Mouse (Mus musculus) left cerebral cortex, adult 8-10 months (tissue): ENCODE results near the gene Foxe3. TPM values are rescaled to one million over a fixed set of nuclear protein-coding genes. Genes with fewer than 3 reads are reported as not detected.

ENCODE experiments used
- DNase-seq, 2 experiments: peaks; one replicate each; pipeline ENCODE4 v3.0.0; 2022; ENCODE audit warnings: low spot score in 2 of 2
- total RNA-seq, 4 experiments: library from RNA; stranded (reverse); gene quantifications; 2 replicates each; pipeline ENCODE4 v1.2.4; 2022

Foxe3 gene
- total RNA-seq, 4 experiments from 2014 or later, result not detected

DNA sequence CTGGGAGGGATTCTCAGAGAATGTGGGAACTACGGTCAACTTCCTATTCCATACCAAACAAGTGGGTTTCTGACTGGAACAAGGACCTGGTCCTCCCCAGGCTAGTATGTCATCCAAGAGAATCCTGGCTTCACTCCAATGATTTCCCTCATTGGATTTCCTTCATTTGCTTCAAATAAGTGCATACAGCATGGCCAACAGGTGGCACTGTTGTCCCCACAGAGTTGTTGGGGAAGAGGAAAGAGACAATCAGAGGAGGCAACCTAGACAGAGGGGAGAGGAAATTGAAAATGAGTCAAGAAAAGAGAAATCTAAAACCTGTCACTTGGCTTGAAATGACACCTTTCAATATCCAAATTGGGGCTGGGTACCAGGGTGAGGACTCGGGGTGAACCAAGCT lies 8.7 kb downstream of the Foxe3 start:
- DNase-seq, result no peak

DNA sequence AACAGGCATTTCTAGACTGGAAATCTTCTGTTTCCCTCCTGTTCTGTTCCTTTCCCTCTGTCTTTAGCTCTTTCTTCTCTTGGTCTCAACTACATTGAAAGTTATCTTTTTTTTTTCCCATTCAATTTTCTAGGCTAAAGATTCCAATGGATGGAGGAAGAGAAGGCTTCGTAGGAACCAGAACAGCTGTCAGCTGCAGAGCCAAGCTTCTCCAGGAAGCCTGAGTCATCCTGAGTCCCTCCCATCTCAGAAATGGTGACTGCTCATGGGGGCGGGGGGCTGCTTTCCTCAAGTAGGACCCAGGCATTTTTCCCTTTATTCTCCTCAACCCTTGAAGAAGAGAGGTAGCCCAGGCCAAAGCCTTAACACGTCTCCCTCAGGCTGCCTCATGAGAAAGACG lies 9.8 kb downstream of the Foxe3 start:
- DNase-seq, result no peak

DNA sequence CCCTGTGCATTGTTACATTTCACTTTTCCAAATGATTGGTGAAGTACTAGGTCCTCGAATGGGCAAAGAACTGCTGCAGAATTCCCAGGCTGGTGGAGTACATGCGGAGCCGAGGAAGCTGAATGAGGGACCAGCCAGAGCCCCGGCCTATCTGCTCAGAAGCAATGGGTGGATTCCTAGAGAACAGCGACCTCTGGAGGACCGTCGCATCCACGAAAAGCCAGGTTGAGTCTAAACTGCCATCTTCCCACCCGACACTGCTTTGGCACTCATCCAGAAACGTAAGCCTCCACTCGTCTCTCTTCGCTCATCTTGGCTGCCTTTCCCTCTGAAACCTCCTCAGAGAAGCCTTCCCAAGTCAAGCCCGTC lies 12.2 kb downstream of the Foxe3 start:
- DNase-seq, result no peak

DNA sequence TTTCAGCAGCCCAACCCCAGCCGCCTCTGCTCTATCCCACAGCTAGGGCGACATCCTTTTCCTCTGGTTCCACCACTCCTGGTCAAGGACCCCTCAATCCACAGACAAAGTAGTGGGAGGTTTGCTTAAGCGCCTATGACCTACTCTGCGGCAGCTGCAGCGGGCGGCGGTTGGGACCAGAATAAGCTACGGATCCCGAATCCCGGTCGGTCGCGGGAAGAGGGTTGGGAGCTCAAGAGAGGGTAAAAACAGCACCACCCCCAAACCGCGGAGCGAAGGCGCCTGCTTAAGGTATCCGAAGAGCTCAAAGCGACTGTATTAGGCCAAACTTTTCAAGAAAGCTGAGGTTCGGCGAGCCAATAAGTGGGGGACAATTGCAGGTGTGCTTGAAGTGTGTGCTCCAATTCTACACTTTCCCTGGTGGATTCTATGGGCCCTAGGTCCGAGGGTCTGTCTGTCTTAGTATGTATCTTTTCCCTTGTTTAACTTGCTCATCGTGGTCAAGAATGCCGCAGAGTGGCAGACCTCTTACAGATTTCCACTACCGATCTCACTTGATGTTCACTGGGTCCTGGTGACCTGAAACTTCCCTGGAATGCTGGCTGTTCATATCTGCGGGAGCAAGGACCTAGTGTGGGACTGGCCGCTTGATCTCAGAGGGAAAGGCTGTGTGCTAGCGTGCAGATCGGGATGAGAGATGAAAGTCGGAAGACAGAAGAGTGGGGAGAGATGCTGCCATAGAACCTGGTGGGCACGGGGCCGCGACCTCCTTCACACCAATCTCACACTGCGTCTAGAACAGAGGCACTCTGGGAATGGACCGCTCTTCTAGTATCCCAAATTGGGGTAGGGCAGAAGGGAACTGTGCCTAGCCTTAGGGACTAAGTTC lies 12.9 kb downstream of the Foxe3 start:
- no peak for DNase-seq

DNA sequence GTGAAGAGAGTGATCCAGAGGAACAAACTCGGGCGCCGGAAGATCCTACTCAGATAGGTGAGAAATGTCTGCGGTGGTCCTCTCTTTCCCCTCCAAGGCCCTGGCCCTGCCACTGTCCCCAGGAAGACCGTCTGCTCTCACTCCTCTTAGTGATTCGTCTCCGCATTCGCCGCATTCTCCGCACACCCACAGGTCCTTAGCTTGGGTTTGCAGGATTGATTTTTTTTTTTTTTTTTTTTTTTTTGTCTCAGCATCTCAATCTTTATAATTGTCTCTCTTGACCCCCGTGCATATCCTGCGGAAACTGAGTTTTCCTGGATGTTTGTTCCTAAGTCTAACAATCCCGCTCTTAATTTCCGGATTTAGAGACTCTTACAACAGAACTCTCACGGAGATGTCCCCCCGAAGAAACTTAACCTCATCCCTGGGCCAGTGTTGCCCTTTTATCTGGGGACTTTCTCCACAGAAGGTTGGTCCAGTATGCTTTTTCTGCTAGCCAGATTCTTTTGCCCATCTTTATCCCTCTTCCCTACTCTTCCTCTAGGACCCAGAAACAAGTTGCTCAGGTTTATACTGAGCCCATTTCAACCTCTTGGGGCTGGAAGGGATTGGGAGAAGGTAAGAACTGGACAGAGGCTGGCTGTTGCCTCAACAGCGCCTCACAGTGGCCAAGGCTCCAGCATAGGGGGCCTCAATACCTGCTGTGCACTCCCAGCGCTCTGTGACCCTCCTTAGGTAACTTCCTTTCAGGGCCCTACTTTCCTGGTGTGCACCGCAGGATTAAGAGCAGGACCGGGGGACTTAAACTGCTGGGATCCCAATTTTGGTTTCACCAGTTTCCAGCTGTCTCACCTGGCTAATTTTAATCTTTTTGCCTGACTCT lies 16.0 kb downstream of the Foxe3 start:
- DNase-seq, result no peak

DNA sequence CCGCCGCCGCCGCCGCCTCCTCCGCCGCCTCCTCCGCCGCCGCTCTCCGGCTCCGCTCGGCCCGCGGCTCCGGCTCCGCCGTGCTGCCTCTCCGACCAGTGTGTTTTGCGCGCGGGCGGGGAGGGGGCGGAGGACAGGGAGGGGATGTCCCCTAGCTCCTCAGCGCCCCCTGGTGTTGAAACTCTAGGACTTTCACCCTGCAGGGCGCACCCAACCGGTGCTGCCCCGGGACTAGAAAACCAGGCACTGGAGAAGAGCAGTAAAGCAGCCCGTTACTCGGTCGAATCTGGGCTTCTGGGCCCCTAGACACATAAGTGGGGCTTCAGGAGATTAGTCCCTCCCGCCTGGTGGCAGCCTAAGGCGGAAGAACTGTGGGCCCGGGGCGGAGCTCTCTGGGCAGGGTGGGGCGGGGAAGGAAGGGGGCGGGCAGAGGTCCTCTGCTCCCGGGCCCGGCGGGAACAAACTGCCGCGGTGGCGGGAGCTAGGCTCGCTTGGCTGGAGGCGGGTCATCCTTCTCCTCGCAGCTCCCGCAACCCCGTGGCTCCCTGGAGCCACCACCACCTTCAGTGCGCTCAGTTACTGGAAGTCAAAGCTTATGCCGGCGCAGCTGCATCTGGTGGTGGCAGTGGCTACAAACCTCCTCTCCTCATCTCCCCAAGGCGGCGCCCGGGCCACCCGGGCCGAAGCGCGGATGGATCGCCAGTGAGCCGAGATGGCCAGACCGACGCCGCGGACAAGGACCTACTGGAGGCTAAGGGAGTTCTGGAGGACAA lies 16.8 kb downstream of the Foxe3 start, which contains the start of gene Foxd2:
Foxd2 (minus strand) TSS at position 45 of the 773 bp plus-strand sequence.
- no peak for DNase-seq

DNA sequence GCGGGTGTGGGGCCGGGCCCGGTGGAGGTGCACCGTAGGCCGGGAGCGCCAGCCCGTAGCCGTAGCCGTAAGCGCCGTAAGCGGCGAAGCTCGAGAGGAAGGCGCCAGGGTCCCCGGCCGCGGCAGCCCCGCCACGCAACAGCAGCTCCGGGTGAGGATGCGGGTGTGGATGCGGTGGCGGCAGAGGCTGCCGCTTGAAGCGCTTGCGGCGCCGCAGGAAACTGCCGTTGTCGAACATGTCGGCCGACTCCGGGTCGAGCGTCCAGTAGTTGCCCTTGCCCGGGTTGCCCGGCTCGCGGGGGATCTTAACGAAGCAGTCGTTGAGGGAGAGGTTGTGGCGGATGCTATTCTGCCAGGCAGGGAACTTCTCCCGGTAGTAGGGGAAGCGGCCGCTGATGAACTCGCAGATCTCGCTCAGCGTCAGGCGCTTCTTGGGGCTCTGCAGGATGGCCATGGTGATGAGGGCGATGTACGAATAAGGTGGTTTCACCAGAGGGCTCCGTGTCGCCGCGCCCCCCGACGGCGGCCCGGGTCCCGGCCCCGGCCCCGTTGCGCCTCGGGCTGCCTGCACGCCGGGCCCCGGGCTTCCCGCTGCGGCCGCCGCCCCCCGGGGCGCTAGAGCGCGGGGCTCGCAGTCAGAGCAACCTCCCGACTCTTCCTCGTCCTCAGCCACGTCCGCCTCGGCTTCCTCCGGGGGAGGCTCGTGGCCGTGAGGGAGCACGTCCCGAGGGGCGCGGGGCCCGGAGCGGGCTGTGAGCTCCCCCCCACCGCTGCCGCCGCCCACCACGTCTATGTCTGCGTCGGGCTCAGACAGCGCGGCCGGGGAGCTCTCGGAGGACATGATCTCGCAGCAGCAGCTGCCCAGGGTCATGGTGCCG lies 17.6 kb downstream of the Foxe3 start:
- no peak for DNase-seq

DNA sequence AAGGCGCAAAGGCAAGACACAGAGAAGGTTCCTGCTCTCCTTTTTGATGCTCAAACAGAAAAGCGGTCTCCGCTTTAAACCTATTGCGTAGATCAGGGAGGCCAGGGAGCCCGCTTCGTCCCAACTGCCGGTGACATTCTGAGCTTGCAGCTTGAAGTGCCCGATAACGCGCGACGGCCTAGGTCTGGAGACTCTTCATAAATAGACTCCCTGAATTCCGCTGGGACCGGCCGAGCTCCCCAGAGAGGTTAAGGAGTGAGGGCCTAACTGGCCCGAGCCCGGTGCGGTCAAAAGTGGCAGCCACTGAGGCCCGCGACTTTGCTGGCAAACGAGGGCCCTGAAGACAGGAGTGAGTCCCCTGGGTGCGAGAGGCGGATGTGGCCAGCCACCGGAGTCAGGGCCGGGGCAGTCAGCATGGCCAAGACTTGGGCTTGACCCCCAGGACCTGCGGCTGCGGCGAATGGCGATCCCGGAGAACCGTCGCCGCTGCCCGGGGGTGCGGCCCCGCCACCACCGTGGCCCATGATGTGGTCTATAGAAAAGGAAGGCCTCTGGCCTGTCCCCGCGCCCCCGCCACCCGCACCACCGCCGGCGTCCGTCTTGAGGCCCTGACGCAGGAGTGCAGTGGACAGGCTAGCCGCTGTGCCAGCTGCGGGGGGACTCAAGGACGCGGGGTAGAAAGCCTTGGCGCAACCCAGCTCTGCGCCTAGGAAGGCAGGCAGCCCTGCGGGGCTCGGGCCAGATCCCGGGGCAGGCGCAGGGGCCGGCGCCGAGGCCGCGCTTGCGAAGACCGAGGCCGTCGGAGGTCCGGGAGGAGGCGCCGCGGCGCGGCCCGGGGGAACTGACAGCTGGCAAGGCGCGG lies 18.5 kb downstream of the Foxe3 start:
- no peak for DNase-seq

DNA sequence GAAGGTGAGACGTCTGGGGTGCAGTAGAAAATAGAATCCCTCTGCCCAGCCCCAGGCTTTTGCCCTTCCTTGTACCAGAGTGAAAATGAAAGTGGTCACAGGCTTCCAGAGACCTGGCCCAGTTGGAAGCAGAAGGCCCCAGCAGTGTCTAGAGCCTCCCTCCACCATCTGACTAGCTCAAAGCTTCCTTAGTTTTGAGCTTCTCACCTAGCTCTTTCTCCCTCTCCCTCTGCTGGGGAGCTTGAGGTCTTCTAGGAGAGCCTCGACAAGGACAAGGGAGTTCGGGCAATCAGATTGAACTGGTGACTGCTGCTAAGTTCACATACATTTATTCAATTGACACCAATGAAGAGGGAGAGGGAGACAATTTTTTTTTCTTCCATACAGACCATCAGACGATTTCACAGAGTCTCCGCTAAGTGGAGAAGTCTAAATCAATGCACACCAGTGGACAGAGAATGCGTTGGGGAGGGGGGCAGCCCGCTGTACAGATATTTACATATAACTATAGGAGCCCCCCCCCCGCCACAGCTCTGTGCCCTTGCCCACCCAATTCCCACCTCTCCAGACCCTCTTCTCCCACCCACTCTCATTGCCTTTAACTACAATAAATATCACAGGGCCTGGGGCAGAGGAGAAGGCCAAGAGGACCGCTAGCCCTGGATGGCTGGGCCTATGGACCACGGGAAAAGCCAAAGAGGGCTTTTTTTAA lies 19.7 kb downstream of the Foxe3 start:
- DNase-seq, result no peak

DNA sequence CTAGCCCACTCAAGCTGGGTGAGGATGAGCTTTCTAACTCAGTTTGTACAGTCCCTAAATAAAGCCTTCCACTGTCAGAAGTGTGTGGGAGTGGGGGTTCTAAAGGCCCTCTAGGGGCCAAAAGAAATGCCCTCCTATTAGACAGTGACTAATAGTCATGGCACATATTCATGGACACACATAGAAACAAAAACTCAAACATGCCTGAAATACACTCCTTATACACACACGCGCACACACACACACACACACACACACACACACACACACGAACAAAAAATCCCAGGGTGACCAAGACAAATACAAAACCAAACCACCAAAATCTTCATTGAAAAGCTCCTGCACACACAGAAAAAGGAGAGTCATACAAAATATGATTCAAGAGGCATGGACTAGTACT lies 20.3 kb downstream of the Foxe3 start:
- DNase-seq, result no peak

DNA sequence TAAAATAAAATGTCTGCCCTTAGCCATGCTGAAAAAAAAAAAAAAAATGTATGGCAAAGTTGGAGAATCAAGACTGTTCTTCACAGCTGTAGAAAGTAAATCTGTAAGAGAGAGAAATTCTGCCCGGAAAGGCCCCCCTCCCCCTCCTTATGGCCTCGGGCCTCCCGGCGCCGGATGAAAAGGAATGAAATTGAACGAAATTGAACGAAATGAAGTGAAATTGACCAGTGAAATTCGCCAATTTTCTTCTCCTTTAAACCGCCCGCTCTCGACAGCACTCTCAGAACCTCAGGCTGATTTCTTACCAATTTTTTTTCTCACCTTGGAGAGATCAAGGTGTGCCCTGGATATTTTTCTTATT lies 22.4 kb downstream of the Foxe3 start:
- no peak for DNase-seq

DNA sequence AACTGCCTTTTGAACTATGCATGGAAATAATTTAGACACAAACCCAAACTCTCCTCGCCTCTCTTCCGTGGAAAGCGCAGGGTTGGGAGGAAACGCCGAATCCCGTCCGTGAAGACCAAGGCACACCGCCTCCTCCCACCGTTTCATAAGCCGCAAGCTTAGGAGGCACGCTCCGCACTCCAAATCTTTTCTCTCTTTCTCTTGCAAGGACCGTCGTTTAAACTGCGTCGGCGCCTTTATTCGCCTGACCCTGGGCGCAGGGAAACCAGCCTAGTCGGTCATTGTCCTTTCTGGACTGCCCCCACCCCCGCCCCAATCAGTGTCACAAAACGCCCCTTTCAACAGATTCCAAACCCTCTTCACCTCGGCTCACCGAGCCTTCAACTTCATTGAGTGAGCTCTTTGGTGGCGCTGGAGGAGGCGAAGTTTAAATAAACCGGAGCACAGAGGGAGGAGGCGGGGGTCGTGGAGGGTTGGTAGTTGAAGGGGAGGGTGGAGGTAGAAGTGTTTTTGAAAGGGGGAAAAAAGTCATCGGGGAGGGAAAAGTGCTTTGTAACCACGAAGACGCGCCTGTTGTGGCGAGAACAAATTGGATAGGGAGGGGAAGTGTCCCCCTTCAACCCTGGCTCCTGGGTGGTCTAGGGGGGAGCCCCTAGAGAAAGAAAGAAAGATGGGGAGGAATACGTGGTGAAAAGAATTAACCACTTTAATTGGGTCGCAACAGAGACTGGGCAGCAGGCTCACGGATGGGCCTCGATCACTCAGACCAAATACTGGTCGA lies 23.0 kb downstream of the Foxe3 start:
- no peak for DNase-seq

DNA sequence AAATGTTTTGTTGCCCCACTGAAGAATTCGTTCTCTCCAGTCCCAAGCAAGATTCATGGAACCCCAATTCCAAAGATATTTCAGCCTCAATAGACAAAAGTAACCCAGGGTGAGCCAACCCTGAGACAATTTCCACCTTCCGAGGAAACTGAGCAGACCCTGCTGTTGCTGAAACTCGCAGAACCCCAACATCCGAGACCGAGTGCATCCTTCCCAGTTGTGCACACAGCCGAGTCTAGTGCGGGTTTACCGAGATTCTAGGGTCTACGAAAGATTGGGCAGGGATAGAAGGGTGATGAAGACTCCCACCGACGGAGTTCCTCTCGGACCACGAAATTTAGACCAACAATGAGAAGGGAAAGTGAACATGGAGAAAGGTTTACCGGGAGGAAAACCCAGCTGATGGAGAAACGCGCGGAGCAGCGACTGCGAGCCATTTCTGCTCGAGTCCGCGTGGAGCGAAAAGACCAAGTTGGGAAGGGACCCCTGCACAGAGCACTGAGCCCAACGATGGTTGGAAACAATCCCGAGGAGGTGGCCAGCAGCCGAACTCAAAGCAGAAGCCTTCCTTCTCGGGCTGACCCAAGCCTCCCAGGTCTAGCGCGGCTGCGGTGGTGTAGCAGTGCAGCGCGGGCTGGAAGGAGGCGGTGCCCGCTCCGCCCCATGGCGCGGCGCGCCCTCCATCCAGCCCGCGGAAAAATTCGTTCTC lies 24.0 kb downstream of the Foxe3 start:
- DNase-seq, result no peak

DNA sequence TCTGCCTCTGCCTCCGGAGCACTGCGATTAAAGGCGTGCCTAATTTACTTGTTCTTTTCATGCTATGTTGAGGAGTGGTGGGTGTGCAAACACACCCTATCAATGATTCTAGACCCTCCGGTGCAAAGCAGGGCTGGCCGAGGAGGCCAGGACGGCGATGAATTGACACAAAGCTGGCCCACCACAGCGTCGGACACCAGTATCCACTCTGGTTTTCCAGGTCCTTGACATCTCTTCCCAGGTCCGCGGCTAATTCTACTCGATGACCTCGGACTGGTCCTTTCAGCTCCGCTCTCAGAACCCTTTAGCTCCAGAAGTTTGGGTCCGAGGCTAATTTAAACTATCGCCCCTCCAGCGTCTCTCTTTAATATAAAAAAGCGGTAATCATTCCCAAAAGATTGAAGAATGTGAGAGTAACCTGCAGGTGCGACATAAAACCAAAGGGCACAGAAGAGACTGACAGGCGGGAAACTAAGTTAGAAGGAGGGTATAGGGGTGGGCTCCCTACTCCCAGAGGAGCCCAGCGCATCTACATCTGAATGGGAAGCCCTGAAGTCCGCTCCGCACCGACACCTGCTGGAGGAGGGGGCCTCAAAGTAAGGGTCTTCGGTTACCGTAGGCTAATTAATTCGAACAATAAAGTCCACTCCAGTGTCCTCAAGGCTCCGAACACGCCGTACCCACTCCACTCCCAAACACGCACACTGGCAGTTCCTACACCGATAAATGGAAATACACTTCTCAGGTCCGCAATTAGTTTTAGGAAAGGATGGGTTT lies 24.8 kb downstream of the Foxe3 start:
- DNase-seq, result no peak

DNA sequence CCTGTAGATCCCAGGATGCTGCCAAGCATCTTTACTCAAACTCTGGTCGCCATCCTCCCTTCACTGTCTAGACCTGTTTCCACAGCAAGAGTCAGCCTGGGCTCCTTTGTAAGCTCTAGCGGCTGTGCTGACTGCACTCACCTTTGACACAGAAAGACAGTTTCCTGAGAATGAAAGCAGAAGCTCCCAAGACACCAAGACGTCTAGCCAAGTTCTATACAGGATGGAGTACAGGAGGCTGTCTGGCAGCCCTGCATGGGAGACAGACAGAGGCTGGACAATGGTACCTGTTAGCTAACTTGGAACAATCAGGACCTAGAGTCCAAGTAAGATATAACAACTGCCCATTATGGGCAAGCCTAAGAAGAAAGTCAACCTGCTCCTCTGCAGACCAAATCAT lies 25.9 kb downstream of the Foxe3 start:
- no peak for DNase-seq

DNA sequence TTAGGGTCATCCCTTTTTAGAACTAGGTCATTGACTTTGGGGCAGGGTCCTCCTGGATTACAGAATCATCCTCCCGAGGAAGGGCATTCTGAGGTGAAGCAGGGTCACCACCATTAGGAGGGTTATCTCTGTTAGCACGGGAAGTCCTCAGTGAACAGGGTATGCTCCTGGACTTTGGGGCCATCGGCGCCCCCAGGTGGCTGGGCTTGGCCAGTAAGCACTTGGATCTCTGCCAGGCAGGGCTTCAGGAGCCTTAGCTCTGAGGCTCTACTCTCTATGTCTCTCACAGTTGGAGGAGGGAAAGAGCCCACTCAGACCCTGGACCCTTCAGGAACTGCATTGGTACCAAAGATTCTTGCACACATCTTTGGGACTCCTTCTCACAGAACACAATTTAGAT lies 28.0 kb downstream of the Foxe3 start:
- DNase-seq, result no peak

DNA sequence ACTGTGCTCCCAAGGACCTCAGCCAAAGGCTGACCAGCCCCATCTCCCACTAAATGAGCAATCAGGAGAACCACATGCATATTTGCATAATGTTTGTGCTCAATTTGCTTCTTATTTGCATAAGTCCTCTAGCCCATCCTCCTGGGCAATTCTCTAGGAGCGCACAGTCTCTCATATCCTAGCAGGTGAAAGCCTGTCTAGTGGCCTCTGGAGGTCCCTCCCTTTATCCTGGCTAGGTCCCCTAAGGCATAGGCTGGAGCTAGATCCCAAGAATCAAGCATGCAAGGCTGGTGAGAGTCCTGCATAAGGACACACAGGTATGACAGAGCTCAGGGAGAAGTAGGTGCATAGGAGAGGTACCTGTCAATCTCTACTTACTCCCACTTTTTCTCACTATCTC lies 43.6 kb downstream of the Foxe3 start:
- DNase-seq, result no peak
